Mouse (Mus musculus): ENCODE measurements around the gene Olfr1306. TPM values are rescaled to one million over a fixed set of nuclear protein-coding genes. Genes with fewer than 3 reads are reported as not detected.

Gene Olfr1306
- polyA plus RNA-seq (2015; fragmentation: Nextera tagmentation; extraction: Ambion mirVana), result not detected in 2 replicates

DNA sequence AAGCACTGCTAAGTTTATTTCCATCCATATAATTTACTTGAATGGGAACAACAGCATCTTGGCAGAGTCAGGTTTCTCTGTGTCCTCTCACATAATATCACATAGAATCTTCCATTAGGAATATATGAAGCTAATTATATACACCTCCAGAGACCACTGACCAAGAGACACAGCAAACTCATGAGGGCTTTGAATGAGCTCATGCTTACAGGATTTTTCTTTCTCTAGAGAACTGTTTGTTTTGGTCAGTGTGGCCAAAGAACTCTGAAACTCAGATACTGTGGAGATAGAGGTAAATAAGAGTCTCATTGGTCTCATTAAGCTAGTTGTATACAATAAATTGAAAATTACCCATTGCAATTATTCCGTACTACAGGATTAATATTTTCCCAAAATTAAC, at the start of gene Olfr1306:
Gene Olfr1306 (minus strand): TSS at position 101 of the 400 bp plus-strand sequence.
- no peaks in the 10 kb centered on the region for H3K9me3 ChIP-seq (ENCODE audit: low read length)
- H3K36me3 ChIP-seq (ENCODE audit: insufficient read depth, low read length), result no peaks in the 10 kb centered on the region
- H3K4me1 ChIP-seq (ENCODE audit: insufficient read depth, low read length), result no peaks in the 10 kb centered on the region
- no peak for ATAC-seq (ENCODE audit: low FRiP score, low TSS enrichment)
- H3K4me2 ChIP-seq (replicated peaks; ENCODE audit: low read depth, low read length), result no peak within 1 kb of the TSS
- 59% methylated on average over 1 of the region's 1 CpGs for WGBS
- H3K27ac ChIP-seq (ENCODE audit: low read length), result no peak within 1 kb of the TSS
- H3K27me3 ChIP-seq (ENCODE audit: insufficient read depth, low read length), result no peaks in the 10 kb centered on the region
- H3K4me3 ChIP-seq (ENCODE audit: low read length), result no peak within 1 kb of the TSS
- no peak within 1 kb of the TSS for H3K9ac ChIP-seq (replicated peaks; ENCODE audit: low read length)

GRCm38 (mm10) chr2:111964844-111965243, 48.8 kb upstream of the Olfr1306 start, which contains the start of gene Olfr1308:
Gene Olfr1308, minus strand, starts transcription at chr2:111964944.
- Histone ChIP-seq H3K4me1 (ENCODE audit: insufficient read depth, low read length) (no peaks in the 10 kb centered on the region), H3K27ac (ENCODE audit: low read length) (no peak within 1 kb of the TSS), H3K36me3 (ENCODE audit: insufficient read depth, low read length) (no peaks in the 10 kb centered on the region), H3K4me2 (replicated peaks; ENCODE audit: low read depth, low read length) (no peak within 1 kb of the TSS), H3K27me3 (ENCODE audit: insufficient read depth, low read length) (no peaks in the 10 kb centered on the region), H3K9me3 (ENCODE audit: low read length) (no peaks in the 10 kb centered on the region), H3K9ac (replicated peaks; ENCODE audit: low read length) (no peak within 1 kb of the TSS), H3K4me3 (ENCODE audit: low read length) (no peak within 1 kb of the TSS)
- WGBS, result 45% methylated on average over 1 of the region's 1 CpGs
- no peak for ATAC-seq (ENCODE audit: low FRiP score, low TSS enrichment)

- WGBS, result 82% methylated on average over 1 of the region's 1 CpGs
- no peak for ATAC-seq (ENCODE audit: low FRiP score, low TSS enrichment)
- no peaks in the 10 kb centered on the region for H3K4me1 ChIP-seq (ENCODE audit: insufficient read depth, low read length)
These were observed 33.3 kb upstream of the Olfr1306 start, which contains the start of gene Olfr1307 for GRCm38 (mm10) chr2:111949340-111949739. Gene Olfr1307, minus strand, starts transcription at chr2:111949440.

GRCm38 (mm10) chr2:111877049-111877448, 39.0 kb downstream of the Olfr1306 start, which contains the start of gene Olfr1305:
Gene Olfr1305, minus strand, starts transcription at chr2:111877149.
- no peak for ATAC-seq (ENCODE audit: low FRiP score, low TSS enrichment)
- H3K27me3 ChIP-seq (ENCODE audit: insufficient read depth, low read length), result no peaks in the 10 kb centered on the region
- no peak within 1 kb of the TSS for H3K4me2 ChIP-seq (replicated peaks; ENCODE audit: low read depth, low read length)
- no peak within 1 kb of the TSS for H3K27ac ChIP-seq (ENCODE audit: low read length)
- H3K4me3 ChIP-seq (ENCODE audit: low read length), result no peak within 1 kb of the TSS
- H3K9me3 ChIP-seq (ENCODE audit: low read length), result 0 out of 2 replicates have a peak, but pooled peaks cover 3% of the 10 kb centered on the region
- H3K9ac ChIP-seq (replicated peaks; ENCODE audit: low read length), result no peak within 1 kb of the TSS
- H3K36me3 ChIP-seq (ENCODE audit: insufficient read depth, low read length), result no peaks in the 10 kb centered on the region
- WGBS, result 93% methylated on average over 2 of the region's 2 CpGs
- no peaks in the 10 kb centered on the region for H3K4me1 ChIP-seq (ENCODE audit: insufficient read depth, low read length)

More at GRCm38 (mm10) chr2:111949340-111949739, 33.3 kb upstream of the Olfr1306 start, which contains the start of gene Olfr1307:
- Histone ChIP-seq H3K4me2 (replicated peaks; ENCODE audit: low read depth, low read length) (no peak within 1 kb of the TSS), H3K4me3 (ENCODE audit: low read length) (no peak within 1 kb of the TSS), H3K36me3 (ENCODE audit: insufficient read depth, low read length) (no peaks in the 10 kb centered on the region), H3K27ac (ENCODE audit: low read length) (no peak within 1 kb of the TSS), H3K9ac (replicated peaks; ENCODE audit: low read length) (no peak within 1 kb of the TSS), H3K9me3 (ENCODE audit: low read length) (no peaks in the 10 kb centered on the region), H3K27me3 (ENCODE audit: insufficient read depth, low read length) (no peaks in the 10 kb centered on the region)

Other genes starting within 250 kb of the Olfr1306 start
- not detected in 2 replicates for gene Olfr1301, start 165.3 kb downstream of the Olfr1306 start, polyA plus RNA-seq (2015; fragmentation: Nextera tagmentation; extraction: Ambion mirVana)
- not detected in 2 replicates for gene Olfr1302, start 138.8 kb downstream of the Olfr1306 start, polyA plus RNA-seq (2015; fragmentation: Nextera tagmentation; extraction: Ambion mirVana)
- not detected in 2 replicates for gene Olfr1303, start 95.9 kb downstream of the Olfr1306 start, polyA plus RNA-seq (2015; fragmentation: Nextera tagmentation; extraction: Ambion mirVana)
- gene Olfr1305, start 39.1 kb downstream of the Olfr1306 start, polyA plus RNA-seq (2015; fragmentation: Nextera tagmentation; extraction: Ambion mirVana), result not detected in 2 replicates
- not detected in 2 replicates for gene Olfr1307, start 33.2 kb upstream of the Olfr1306 start, polyA plus RNA-seq (2015; fragmentation: Nextera tagmentation; extraction: Ambion mirVana)
- gene Olfr1308, start 48.7 kb upstream of the Olfr1306 start, polyA plus RNA-seq (2015; fragmentation: Nextera tagmentation; extraction: Ambion mirVana), result not detected in 2 replicates
- not detected in 2 replicates for gene Olfr1309, start 74.0 kb upstream of the Olfr1306 start, polyA plus RNA-seq (2015; fragmentation: Nextera tagmentation; extraction: Ambion mirVana)
- not detected in 2 replicates for gene Olfr1310, start 96.4 kb upstream of the Olfr1306 start, polyA plus RNA-seq (2015; fragmentation: Nextera tagmentation; extraction: Ambion mirVana)
- not detected in 2 replicates for gene Olfr1311, start 108.1 kb upstream of the Olfr1306 start, polyA plus RNA-seq (2015; fragmentation: Nextera tagmentation; extraction: Ambion mirVana)
- gene Olfr1312, start 134.0 kb upstream of the Olfr1306 start, polyA plus RNA-seq (2015; fragmentation: Nextera tagmentation; extraction: Ambion mirVana), result not detected in 2 replicates
- gene Olfr1313, start 161.6 kb upstream of the Olfr1306 start, polyA plus RNA-seq (2015; fragmentation: Nextera tagmentation; extraction: Ambion mirVana), result not detected in 2 replicates
- gene Olfr1314, start 180.5 kb upstream of the Olfr1306 start, polyA plus RNA-seq (2015; fragmentation: Nextera tagmentation; extraction: Ambion mirVana), result not detected in 2 replicates
- not detected in 2 replicates for gene Olfr1315-ps1, start 199.2 kb upstream of the Olfr1306 start, polyA plus RNA-seq (2015; fragmentation: Nextera tagmentation; extraction: Ambion mirVana)
- not detected in 2 replicates for gene Olfr1316, start 218.7 kb upstream of the Olfr1306 start, polyA plus RNA-seq (2015; fragmentation: Nextera tagmentation; extraction: Ambion mirVana)
- gene Olfr1317, start 224.1 kb upstream of the Olfr1306 start, polyA plus RNA-seq (2015; fragmentation: Nextera tagmentation; extraction: Ambion mirVana), result not detected in 2 replicates
- not detected in 2 replicates for gene Olfr1318, start 237.9 kb upstream of the Olfr1306 start, polyA plus RNA-seq (2015; fragmentation: Nextera tagmentation; extraction: Ambion mirVana)